8 mouse cellular contexts compared by ENCODE assay signal in the genomic region with DNA sequence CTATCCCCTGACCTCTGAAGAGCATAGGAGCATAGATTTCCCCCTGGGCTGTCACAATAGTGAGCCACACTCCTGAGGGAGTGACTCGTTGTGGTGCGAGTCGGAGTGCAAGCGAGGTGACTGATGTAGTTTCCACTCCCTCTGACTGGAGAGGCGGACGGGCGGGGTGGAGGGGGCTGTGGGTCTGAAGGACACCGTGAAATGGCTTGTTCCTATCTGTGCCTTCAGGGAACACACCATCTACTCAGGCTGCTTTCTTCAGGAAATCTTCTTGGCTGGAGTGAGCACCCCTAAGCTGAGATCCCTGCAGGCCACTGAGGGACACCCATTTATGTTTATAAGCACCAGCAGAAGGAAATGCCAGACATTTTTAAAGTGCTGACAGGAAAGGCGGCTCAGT. TPM values are rescaled to one million over a fixed set of nuclear protein-coding genes. Genes with fewer than 3 reads are reported as not detected.
A peak's percentile ranks its signal among the peaks of the same experiment; 100 is the strongest.
DNase-seq lines count a peak whose midpoint lies in the region; ATAC-seq and TF ChIP-seq lines count a peak whose summit lies in the region.

No protein-coding gene starts in this region.

- peak; percentile 45 to 59 for DNase-seq in heart, adult 2 months
- DNase-seq in heart, postnatal 4 days = no peak
- peak; percentile 53 for DNase-seq in cerebellum, adult 8-10 months
- DNase-seq in lung, postnatal 25 days (ENCODE audit: low spot score) = peak; percentile 42
- no peak for DNase-seq in urinary bladder, postnatal 14 days (ENCODE audit: low spot score)

- 20% methylated on average over 9 of the region's 9 CpGs for WGBS in heart, adult 2 months
- WGBS in heart, embryonic 11.5 days (ENCODE audit: insufficient replicate concordance) = 8% methylated on average over 9 of the region's 9 CpGs

- no peaks in the 10 kb centered on the region for H3K27me3 ChIP-seq in heart, adult 2 months (ENCODE audit: control insufficient read depth, insufficient read depth, low read length)
- H3K27me3 ChIP-seq in heart, embryonic 11.5 days (ENCODE audit: control insufficient read depth, insufficient read depth, low read length) = peaks cover 46% of the 10 kb centered on the region

- H3K4me3 ChIP-seq in heart, adult 2 months = peak overlapping the region; percentile 51; the same call in 1 of the 2 replicates
- no peak overlapping the region for H3K4me3 ChIP-seq in heart, embryonic 11.5 days (ENCODE audit: low read depth, low read length)

- no peaks in the 10 kb centered on the region for H3K79me2 ChIP-seq in heart, adult 2 months (replicated peaks; ENCODE audit: control insufficient read depth, insufficient read depth, low read length)

- TF ChIP-seq POLR2A in heart, adult 2 months (IDR thresholded peaks at IDR 0.05; ENCODE audit: insufficient read depth, low read depth, low read length) = peak; percentile 42

- peak overlapping the region; percentile 24 for H3K9ac ChIP-seq in heart, adult 2 months (ENCODE audit: low read depth, low read length)
- no peak overlapping the region for H3K9ac ChIP-seq in heart, embryonic 11.5 days (ENCODE audit: low read depth, low read length)

- no peaks in the 10 kb centered on the region for H3K9me3 ChIP-seq in heart, embryonic 11.5 days (replicated peaks; ENCODE audit: control insufficient read depth, low read length)

- no peak for TF ChIP-seq EP300 in heart, adult 2 months (IDR thresholded peaks at IDR 0.05; ENCODE audit: insufficient read depth, low read depth, low read length)

- peak overlapping the region; percentile 58 for H3K4me2 ChIP-seq in heart, embryonic 11.5 days

- no peak for TF ChIP-seq CTCF in heart, adult 2 months (IDR thresholded peaks at IDR 0.05)

- peaks cover 8% of the 10 kb centered on the region for H3K4me1 ChIP-seq in heart, adult 2 months (ENCODE audit: control insufficient read depth, insufficient read depth, low read length)
- peaks cover 6% of the 10 kb centered on the region for H3K4me1 ChIP-seq in heart, embryonic 11.5 days (ENCODE audit: control insufficient read depth, insufficient read depth, low read length)

- no peak for ATAC-seq in heart, embryonic 11.5 days (replicated peaks; ENCODE audit: insufficient number of reproducible peaks, low FRiP score, low TSS enrichment)
- ATAC-seq in inflammation-experienced regulatory T-cells, adult 6 months = no peak
- no peak for ATAC-seq in megakaryocyte, adult 5-6 weeks (ENCODE audit: poor library complexity, severe bottlenecking)

- H3K27ac ChIP-seq in heart, adult 2 months = peak overlapping the region; percentile 81
- H3K27ac ChIP-seq in heart, embryonic 11.5 days (ENCODE audit: low read depth, low read length) = no peak overlapping the region

- intact Hi-C loops in heart, adult 2 months (cut with DNase I) = loop anchor here (2.0 to 5.0 kb wide), 3 partner anchors 24 to 140 kb away; no protein-coding TSS in a partner anchor

- H3K36me3 ChIP-seq in heart, adult 2 months (ENCODE audit: control insufficient read depth, insufficient read depth, low read length) = no peaks in the 10 kb centered on the region
- H3K36me3 ChIP-seq in heart, embryonic 11.5 days (ENCODE audit: control insufficient read depth, insufficient read depth, low read length) = no peaks in the 10 kb centered on the region

RNA-seq across cellular contexts. Expression of gene 4930451I11Rik, which starts 8.7 kb away (rescaled TPM):
- total RNA-seq in heart, adult 2 months (2021) = not detected
- polyA plus RNA-seq in heart, adult 2 months (2012; rRNA removed) = not detected in 2 replicates
- not detected for total RNA-seq in heart, postnatal 4 days (2021)
- polyA plus RNA-seq in heart, embryonic 11.5 days (2014; fragmentation: Nextera tagmentation; extraction: Ambion mirVana) = not detected in 2 replicates
- not detected for polyA plus RNA-seq in inflammation-experienced regulatory T-cells, adult 6 months (2017; shearing (Covaris generic))
- not detected in 2 replicates for total RNA-seq in megakaryocyte, adult 5-6 weeks (2015)
- total RNA-seq in megakaryocyte, adult 5-6 weeks (2017) = not detected in 2 replicates

RNA-seq across cellular contexts. Expression of gene Doc2a, which starts 24.5 kb away (rescaled TPM):
- total RNA-seq in heart, adult 2 months (2021) = not detected
- polyA plus RNA-seq in heart, adult 2 months (2012; rRNA removed) = not detected in 2 replicates
- total RNA-seq in heart, postnatal 4 days (2021) = not detected
- polyA plus RNA-seq in heart, embryonic 11.5 days (2014; fragmentation: Nextera tagmentation; extraction: Ambion mirVana) = 0.17 and 0.96 TPM in 2 replicates
- not detected for polyA plus RNA-seq in inflammation-experienced regulatory T-cells, adult 6 months (2017; shearing (Covaris generic))
- not detected in 2 replicates for total RNA-seq in megakaryocyte, adult 5-6 weeks (2015)
- total RNA-seq in megakaryocyte, adult 5-6 weeks (2017) = not detected in 2 replicates

RNA-seq across cellular contexts. Expression of gene Fam57b, which starts 25.3 kb away (rescaled TPM):
- total RNA-seq in heart, adult 2 months (2021) = 1 to 10 TPM; 7.4 to 8.8 TPM
- 9.0 and 12.8 TPM in 2 replicates for polyA plus RNA-seq in heart, adult 2 months (2012; rRNA removed)
- 1 to 10 TPM; 7.7 to 9.3 TPM for total RNA-seq in heart, postnatal 4 days (2021)
- 0.40 and 0.41 TPM in 2 replicates for polyA plus RNA-seq in heart, embryonic 11.5 days (2014; fragmentation: Nextera tagmentation; extraction: Ambion mirVana)
- not detected for polyA plus RNA-seq in inflammation-experienced regulatory T-cells, adult 6 months (2017; shearing (Covaris generic))
- not detected in 2 replicates for total RNA-seq in megakaryocyte, adult 5-6 weeks (2015)
- not detected in 2 replicates for total RNA-seq in megakaryocyte, adult 5-6 weeks (2017)

RNA-seq across cellular contexts. Expression of gene Ppp4c, which starts 30.4 kb away (rescaled TPM):
- total RNA-seq in heart, adult 2 months (2021) = 10 to 100 TPM; 31.8 to 31.9 TPM
- 65.6 and 99.5 TPM in 2 replicates for polyA plus RNA-seq in heart, adult 2 months (2012; rRNA removed)
- total RNA-seq in heart, postnatal 4 days (2021) = 10 to 100 TPM; 67.6 to 76.6 TPM
- 204 and 213 TPM in 2 replicates for polyA plus RNA-seq in heart, embryonic 11.5 days (2014; fragmentation: Nextera tagmentation; extraction: Ambion mirVana)
- 100 to 1,000 TPM; 118 to 168 (median 129) TPM for polyA plus RNA-seq in inflammation-experienced regulatory T-cells, adult 6 months (2017; shearing (Covaris generic))
- total RNA-seq in megakaryocyte, adult 5-6 weeks (2015) = 186 and 196 TPM in 2 replicates
- 139 and 154 TPM in 2 replicates for total RNA-seq in megakaryocyte, adult 5-6 weeks (2017)

RNA-seq across cellular contexts. Expression of gene Hirip3, which starts 39.0 kb away (rescaled TPM):
- total RNA-seq in heart, adult 2 months (2021) = 1 to 10 TPM; 5.7 to 6.3 TPM
- polyA plus RNA-seq in heart, adult 2 months (2012; rRNA removed) = 3.6 and 4.4 TPM in 2 replicates
- 10 to 100 TPM; 22.8 to 26.1 TPM for total RNA-seq in heart, postnatal 4 days (2021)
- polyA plus RNA-seq in heart, embryonic 11.5 days (2014; fragmentation: Nextera tagmentation; extraction: Ambion mirVana) = 15.5 and 17.0 TPM in 2 replicates
- polyA plus RNA-seq in inflammation-experienced regulatory T-cells, adult 6 months (2017; shearing (Covaris generic)) = 10 to 100 TPM; 11.2 to 19.3 (median 18.2) TPM
- total RNA-seq in megakaryocyte, adult 5-6 weeks (2015) = 14.6 and 22.0 TPM in 2 replicates
- total RNA-seq in megakaryocyte, adult 5-6 weeks (2017) = 147 and 164 TPM in 2 replicates

Comparison
In these comparisons a context has a peak if more than half of its experiments do, and no peak if none do; other contexts are left out.
1. DNase-seq: peak in heart, adult 2 months (2 of 2), cerebellum, adult 8-10 months (single experiment) and lung, postnatal 25 days (single experiment); none in heart, postnatal 4 days (single experiment) and urinary bladder, postnatal 14 days (single experiment).
2. RNA of gene Fam57b, which starts 25.3 kb away (total RNA-seq): 7.7 to 9.3 TPM in heart, postnatal 4 days and 7.4 to 8.8 TPM in heart, adult 2 months; not detected in megakaryocyte, adult 5-6 weeks; every median in the first group is over 4 times any median in the second.